Mouse (Mus musculus) hindbrain, embryonic 14.5 days (tissue): ENCODE results near the gene Esp8. TPM values are rescaled to one million over a fixed set of nuclear protein-coding genes. Genes with fewer than 3 reads are reported as not detected.

Experiments
- polyA plus RNA-seq: library from polyadenylated mRNA; unstranded; fragments of >200 nt; fragmentation: Nextera tagmentation; extraction: Ambion mirVana; gene quantifications from 2 replicates; pipeline ENCODE4 v1.2.1, GENCODE M21; 2014

The Esp8 gene
- polyA plus RNA-seq, 1 experiment from 2014 or later, result not detected

Other genes starting within 250 kb of the Esp8 start
- gene Crisp1, start 200.8 kb upstream of the Esp8 start, polyA plus RNA-seq, result not detected in 2 replicates
- not detected in 2 replicates for gene Esp6, start 41.5 kb downstream of the Esp8 start, polyA plus RNA-seq
- not detected in 2 replicates for gene Esp4, start 78.6 kb downstream of the Esp8 start, polyA plus RNA-seq
- not detected in 2 replicates for gene Esp3, start 112.1 kb downstream of the Esp8 start, polyA plus RNA-seq
- not detected in 2 replicates for gene Esp1, start 207.1 kb downstream of the Esp8 start, polyA plus RNA-seq